Mouse (Mus musculus) macrophage (primary cell): ENCODE data around the gene Tmtc4. TPM values are rescaled to one million over a fixed set of nuclear protein-coding genes. Genes with fewer than 3 reads are reported as not detected.
A peak's percentile ranks its signal among the peaks of the same experiment; 100 is the strongest.

Experiments
- H3K27ac ChIP-seq: fragments of 350-480 bp; formaldehyde crosslinking; 2 replicates; pipeline ENCODE4 v1.9.0; 2021
- H3K36me3 ChIP-seq: fragments of 350-480 bp; formaldehyde crosslinking; 2 replicates; pipeline ENCODE4 v1.9.0; 2021; ENCODE audit errors: inconsistent target
- H3K4me3 ChIP-seq: fragments of 350-480 bp; formaldehyde crosslinking; 2 replicates; pipeline ENCODE4 v1.9.0; 2021; ENCODE audit errors: inconsistent target
- H3K79me2 ChIP-seq: fragments of 350-480 bp; formaldehyde crosslinking; 2 replicates; pipeline ENCODE4 v1.9.0; 2021; ENCODE audit errors: inconsistent target
- WGBS: methylation state at CpG from one replicate; pipeline ENCODE4 v1.1.7; 2026; ENCODE audit warnings: inconsistent platforms; ENCODE audit not compliant: missing documents; 5-methylcytosine and 5-hydroxymethylcytosine counted together
- polyA plus RNA-seq: library from polyadenylated mRNA; stranded (reverse); fragments of 250-400 nt; gene quantifications from 3 replicates; pipeline ENCODE4 v1.2.4, GENCODE M21; 2018; ENCODE audit warnings: inconsistent platforms

The Tmtc4 gene
- polyA plus RNA-seq, 1 experiment from 2014 or later: 2.6 TPM

GRCm38 (mm10) chr14:122943475-122943853 is 40.4 kb downstream of the Tmtc4 start:
- Histone ChIP-seq H3K79me2 (no peaks in the 10 kb centered on the region), H3K27ac (no peak overlapping the region), H3K4me3 (no peak overlapping the region), H3K36me3 (no peaks in the 10 kb centered on the region)
- WGBS: 100% methylated on average over 3 of the region's 3 CpGs

DNA sequence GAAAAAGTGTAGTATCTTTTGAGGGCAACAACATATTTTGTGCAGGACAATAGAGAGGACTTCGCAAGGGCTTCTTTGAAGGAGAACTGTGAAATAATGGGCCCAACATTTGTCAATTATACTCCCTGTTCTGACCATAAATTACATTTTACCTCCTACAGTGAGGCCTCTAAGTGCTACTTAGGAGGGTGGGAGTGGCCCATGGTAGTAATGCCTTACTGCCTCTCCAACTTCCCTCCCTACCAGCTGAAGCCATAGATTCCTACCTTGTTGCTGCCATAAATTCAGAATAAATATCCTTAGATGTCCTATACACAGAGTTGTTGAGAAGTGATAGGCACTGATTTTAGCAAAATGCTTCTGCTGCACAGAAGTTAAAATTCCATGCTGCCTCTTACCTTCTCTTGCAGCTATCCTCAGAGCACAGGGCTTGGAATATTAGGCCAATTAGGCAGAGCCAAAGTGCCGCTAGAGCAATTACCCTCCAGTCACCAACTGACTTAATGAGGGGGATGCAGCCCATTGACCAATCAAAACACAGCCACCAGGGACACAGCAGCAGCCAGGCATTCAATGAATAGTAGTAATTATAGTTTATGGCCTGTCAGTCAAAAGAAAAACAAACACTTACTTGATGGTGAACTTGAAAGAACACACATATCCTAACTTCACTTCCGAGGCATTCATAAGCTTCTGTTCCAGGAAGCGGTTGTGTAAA is 40.9 kb downstream of the Tmtc4 start:
- H3K4me3 ChIP-seq: no peak overlapping the region
- H3K36me3 ChIP-seq: no peaks in the 10 kb centered on the region
- H3K79me2 ChIP-seq: no peaks in the 10 kb centered on the region
- WGBS: 95% methylated on average over 4 of the region's 4 CpGs
- H3K27ac ChIP-seq: no peak overlapping the region

- no peak overlapping the region for H3K4me3 ChIP-seq
- H3K36me3 ChIP-seq: no peaks in the 10 kb centered on the region
- H3K79me2 ChIP-seq: no peaks in the 10 kb centered on the region
- H3K27ac ChIP-seq: no peak overlapping the region
- 93% methylated on average over 1 of the region's 1 CpGs for WGBS
Measured at GRCm38 (mm10) chr14:122936460-122936859, 47.4 kb downstream of the Tmtc4 start.

DNA sequence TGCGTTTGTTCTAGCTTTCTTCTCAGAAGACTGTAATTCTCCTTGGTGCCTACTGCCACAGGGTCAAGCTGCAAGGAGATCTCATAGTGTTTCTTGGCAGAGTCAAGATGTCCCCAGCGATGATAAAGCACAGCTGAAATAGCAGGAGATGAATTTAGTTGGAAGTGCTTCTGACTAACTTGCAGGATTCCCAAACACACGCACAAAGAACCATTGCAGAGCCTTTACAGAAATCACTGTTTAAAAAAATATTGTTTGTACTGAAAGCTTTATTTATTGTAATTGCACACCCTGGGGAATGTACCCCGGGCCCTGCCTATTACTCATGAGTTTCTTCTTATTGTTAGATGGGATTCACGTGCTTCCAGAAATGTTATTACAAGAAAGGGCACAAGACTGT is 63.8 kb downstream of the Tmtc4 start:
- Histone ChIP-seq H3K79me2 (no peaks in the 10 kb centered on the region), H3K4me3 (no peak overlapping the region), H3K27ac (no peak overlapping the region), H3K36me3 (no peaks in the 10 kb centered on the region)
- WGBS: 96% methylated on average over 5 of the region's 5 CpGs

DNA sequence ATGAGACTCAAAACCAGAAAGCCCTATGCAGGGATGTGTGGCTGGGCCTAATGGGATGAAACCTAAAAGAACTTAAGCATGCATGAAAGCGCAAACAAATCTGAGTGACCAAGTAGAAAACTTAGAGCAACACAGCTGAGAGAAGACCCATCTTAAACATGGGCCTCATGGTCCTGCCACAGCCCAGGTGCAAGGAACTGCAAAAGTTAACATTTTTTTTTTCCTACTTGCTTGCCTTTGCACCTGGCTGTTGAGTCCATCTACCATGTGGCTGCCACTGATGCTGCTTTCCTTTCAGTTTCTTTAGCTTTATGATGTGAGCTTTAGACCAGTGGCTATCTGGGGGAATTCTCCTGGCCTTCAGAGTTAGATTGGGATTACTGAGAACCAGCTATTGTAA is 66.2 kb downstream of the Tmtc4 start:
- H3K36me3 ChIP-seq: no peaks in the 10 kb centered on the region
- no peak overlapping the region for H3K4me3 ChIP-seq
- H3K27ac ChIP-seq: no peak overlapping the region
- WGBS: 100% methylated on average over 1 of the region's 1 CpGs
- no peaks in the 10 kb centered on the region for H3K79me2 ChIP-seq

DNA sequence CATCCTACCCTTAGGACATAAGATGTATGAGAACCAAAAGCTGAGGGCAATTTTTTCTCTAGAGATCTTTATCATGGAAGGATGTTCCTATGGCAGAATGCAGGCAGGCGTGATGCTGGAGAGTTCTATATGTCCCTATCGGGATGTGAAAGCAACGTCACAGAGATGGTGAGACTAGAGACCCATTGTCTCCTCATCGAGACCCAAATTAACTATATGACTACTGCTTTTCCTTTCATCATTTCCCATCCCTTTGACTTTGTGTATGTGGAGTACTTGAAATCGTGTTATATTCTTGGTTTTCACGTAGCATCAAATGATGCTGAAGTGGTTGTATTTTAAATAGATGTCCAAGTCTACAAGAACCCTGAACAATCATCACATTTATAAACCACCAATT is 70.2 kb downstream of the Tmtc4 start, which contains the start of gene Ggact:
TSS of gene Ggact (minus strand) at position 101 of the 400 bp plus-strand sequence.
- Histone ChIP-seq H3K79me2 (no peaks in the 10 kb centered on the region), H3K27ac (no peak within 1 kb of the TSS), H3K36me3 (no peaks in the 10 kb centered on the region), H3K4me3 (peak within 1 kb of the TSS; percentile 48)
- 97% methylated on average over 6 of the region's 6 CpGs for WGBS

GRCm38 (mm10) chr14:122912812-122913498 is 70.9 kb downstream of the Tmtc4 start:
- Histone ChIP-seq H3K4me3 (peak overlapping the region; percentile 48), H3K27ac (no peak overlapping the region), H3K79me2 (no peaks in the 10 kb centered on the region), H3K36me3 (no peaks in the 10 kb centered on the region)
- WGBS: 2% methylated on average over 47 of the region's 58 CpGs

DNA sequence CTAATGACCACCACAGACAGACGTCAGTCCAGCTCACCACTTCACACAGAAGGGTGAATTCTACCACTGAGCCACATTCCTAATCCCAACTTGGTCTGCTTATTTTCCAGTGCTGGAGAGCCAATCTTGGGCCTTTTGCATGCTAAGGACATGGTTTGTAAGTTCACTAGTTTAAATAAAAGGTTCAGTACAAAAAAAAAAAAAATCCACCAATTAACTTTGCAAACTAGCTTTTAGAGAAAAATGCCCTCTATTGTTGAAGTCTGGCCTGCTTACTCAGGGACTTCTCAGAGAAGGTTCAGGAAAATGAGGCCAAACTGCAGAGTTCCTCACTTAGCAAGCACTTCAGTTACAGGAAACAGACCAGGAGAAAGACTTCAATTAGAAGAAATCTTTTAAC is 71.7 kb downstream of the Tmtc4 start:
- no peaks in the 10 kb centered on the region for H3K36me3 ChIP-seq
- 82% methylated on average over 1 of the region's 1 CpGs for whole genome bisulfite sequencing
- no peaks in the 10 kb centered on the region for H3K79me2 ChIP-seq
- H3K27ac ChIP-seq: no peak overlapping the region
- peak overlapping the region; percentile 48 for H3K4me3 ChIP-seq

GRCm38 (mm10) chr14:122911265-122911664 is 72.6 kb downstream of the Tmtc4 start:
- H3K27ac ChIP-seq: no peak overlapping the region
- no peak overlapping the region for H3K4me3 ChIP-seq
- no peaks in the 10 kb centered on the region for H3K36me3 ChIP-seq
- no peaks in the 10 kb centered on the region for H3K79me2 ChIP-seq

DNA sequence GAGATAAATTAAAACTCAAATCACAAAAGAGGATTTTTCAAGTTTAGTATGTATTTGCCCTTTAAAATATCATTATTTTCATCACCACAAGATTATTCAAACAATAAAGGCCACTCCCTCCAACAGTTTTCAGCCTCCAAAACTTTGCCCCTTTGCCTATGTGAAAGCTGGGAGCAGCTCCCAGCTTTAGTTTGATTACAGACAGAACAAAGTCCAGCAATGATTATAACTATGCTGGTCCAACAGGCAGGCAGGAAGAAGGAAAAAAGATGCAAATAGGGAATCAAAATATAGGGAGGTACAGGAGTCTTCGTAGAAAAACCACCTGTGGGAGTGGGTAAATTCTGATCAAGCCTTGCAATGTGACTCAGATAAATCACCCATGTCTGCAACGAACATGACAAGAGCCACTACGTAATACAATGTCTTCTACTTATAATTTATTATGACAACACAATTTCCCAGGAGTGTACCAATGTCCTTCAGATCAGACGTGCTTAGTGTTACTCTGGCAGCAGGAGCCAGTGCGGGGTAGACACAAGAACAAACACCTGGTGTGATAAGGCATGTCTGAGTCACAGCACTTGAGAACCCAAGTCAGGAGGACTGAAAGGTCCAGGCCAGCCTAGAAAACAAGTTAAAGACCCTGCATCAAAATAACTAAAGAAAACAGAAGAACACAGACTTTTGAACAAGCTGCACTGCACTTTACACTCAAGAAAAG is 74.3 kb downstream of the Tmtc4 start:
- Histone ChIP-seq H3K36me3 (no peaks in the 10 kb centered on the region), H3K4me3 (no peak overlapping the region), H3K27ac (no peak overlapping the region), H3K79me2 (no peaks in the 10 kb centered on the region)
- 90% methylated on average over 5 of the region's 5 CpGs for WGBS

GRCm38 (mm10) chr14:122908075-122908474 is 75.8 kb downstream of the Tmtc4 start:
- Histone ChIP-seq H3K4me3 (no peak overlapping the region), H3K27ac (no peak overlapping the region), H3K36me3 (no peaks in the 10 kb centered on the region), H3K79me2 (no peaks in the 10 kb centered on the region)
- 92% methylated on average over 4 of the region's 4 CpGs for WGBS

GRCm38 (mm10) chr14:122905007-122905406 is 78.8 kb downstream of the Tmtc4 start:
- Histone ChIP-seq H3K79me2 (no peaks in the 10 kb centered on the region), H3K27ac (no peak overlapping the region), H3K4me3 (no peak overlapping the region), H3K36me3 (no peaks in the 10 kb centered on the region)
- WGBS: 100% methylated on average over 1 of the region's 1 CpGs

GRCm38 (mm10) chr14:122903923-122904351 is 79.9 kb downstream of the Tmtc4 start:
- H3K79me2 ChIP-seq: no peaks in the 10 kb centered on the region
- 92% methylated on average over 2 of the region's 2 CpGs for WGBS
- no peaks in the 10 kb centered on the region for H3K36me3 ChIP-seq
- H3K4me3 ChIP-seq: no peak overlapping the region
- no peak overlapping the region for H3K27ac ChIP-seq

DNA sequence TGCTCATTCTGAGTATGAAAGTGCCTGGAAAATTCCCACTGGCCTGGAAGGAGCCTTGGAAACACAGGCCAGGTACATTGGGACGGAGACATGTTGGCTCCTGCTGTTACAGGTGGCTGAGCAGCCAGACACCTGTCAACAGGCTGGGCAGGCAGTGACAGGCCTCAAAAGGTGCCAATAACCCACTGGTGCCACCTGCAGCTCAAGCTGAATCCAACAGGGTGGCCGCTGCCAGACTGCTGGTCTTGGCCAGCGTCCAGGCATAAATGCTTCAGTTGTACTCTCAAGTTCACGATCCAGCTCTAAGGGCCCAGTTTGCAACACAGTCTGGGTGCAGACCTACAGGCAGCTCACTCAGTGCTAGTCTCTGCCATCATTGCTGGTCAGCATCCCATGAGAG is 81.0 kb downstream of the Tmtc4 start:
- Histone ChIP-seq H3K27ac (no peak overlapping the region), H3K36me3 (no peaks in the 10 kb centered on the region), H3K79me2 (no peaks in the 10 kb centered on the region), H3K4me3 (no peak overlapping the region)
- WGBS: 71% methylated on average over 4 of the region's 4 CpGs

- WGBS: 73% methylated on average over 2 of the region's 2 CpGs
- Histone ChIP-seq H3K4me3 (no peak overlapping the region), H3K27ac (no peak overlapping the region), H3K36me3 (no peaks in the 10 kb centered on the region), H3K79me2 (no peaks in the 10 kb centered on the region)
Measured at GRCm38 (mm10) chr14:122902136-122902535, 81.7 kb downstream of the Tmtc4 start.
